Mouse (Mus musculus) thymus, postnatal 25 days (tissue): ENCODE measurements around the gene Cox14.
A peak's percentile ranks its signal among the peaks of the same experiment; 100 is the strongest.
"Not testable (repeated sequence)": the region's sequence is repeated elsewhere in the genome, so short reads cannot be mapped to it uniquely, and the experiment has no call there.

ENCODE experiments used
- DNase-seq: peaks from one replicate; pipeline ENCODE4 v3.0.0; 2022

The Cox14 gene

DNA sequence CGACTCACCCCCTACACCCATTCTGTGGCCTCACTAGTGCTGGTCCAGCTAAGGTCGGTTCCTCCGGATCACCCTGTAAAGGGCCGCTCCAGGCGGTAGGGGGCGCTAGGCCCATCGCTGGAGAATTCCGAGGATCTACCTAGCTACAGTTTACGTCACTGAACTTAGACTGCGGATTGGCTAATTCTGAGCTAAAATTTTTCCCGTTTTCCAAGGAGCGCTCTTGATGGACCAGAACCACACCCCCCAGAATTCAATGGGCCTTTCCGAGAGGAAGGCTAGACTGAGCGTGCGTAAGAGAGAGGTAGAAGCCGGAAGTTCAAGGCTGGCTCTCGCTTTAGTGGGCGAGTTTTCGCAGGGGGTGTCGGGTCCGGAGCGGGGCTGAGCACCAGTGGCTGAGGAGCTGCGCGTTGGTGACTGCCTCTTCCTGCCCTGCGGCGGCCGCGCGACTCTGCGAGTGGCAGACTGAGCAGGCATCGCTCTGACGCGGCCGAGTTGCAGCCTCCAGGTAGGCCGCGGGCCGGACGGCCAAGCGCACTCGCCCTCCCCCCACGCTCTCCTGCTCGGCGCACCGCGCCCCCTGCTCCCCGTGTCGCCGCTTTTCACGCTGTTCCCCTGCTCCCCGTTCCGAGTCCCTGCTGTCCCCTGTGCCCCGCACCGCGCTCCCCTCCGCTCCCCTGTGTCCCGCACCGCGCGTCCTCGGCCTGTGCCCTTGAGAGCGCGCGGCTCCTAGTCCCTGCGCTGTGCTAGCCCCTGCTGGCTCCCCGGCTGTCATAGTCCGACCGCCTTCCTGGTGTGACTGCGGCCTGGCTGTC is at the start of gene Cox14:
Cox14 (plus strand) TSS at position 278 of the 815 bp plus-strand sequence.
- DNase-seq, result peak; percentile 92

GRCm38 (mm10) chr15:99677089-99677488 is 48.3 kb upstream of the Cox14 start:
- DNase-seq, result no peak

DNA sequence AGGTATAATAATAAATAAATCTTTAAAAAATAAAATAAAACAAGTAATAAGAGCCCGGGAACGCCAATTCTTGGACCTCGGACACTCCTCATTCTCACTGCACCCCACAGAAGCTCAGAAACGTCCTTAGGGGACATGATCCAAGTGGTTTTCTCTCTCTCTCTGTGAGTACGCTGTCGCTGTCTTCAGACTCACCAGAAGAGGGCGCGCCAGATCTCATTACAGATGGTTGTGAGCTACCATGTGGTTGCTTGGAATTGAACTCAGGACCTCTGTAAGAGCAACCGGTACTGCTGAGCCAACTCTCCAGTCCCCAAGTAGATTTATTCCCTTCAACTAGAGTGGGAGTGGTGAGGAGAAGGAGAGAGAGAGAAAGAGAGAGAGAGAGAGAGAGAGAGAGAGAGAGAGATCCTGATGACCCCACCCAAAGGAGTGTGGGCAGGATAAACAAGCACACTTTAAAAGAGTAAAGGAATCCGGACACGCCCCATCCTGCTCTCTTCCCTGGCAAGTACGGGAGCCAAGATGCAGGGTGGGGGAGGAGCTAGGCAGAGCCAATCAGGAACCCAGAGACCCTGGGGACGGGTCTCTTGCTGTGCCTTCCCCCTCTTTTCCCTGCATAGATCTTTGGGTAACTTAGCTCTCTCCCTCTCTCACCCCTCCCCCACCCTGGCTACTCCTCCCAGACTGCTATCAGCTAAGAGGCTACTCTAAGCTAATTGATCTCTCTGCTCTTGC is 47.2 kb upstream of the Cox14 start:
- DNase-seq, result peak; percentile 53

DNA sequence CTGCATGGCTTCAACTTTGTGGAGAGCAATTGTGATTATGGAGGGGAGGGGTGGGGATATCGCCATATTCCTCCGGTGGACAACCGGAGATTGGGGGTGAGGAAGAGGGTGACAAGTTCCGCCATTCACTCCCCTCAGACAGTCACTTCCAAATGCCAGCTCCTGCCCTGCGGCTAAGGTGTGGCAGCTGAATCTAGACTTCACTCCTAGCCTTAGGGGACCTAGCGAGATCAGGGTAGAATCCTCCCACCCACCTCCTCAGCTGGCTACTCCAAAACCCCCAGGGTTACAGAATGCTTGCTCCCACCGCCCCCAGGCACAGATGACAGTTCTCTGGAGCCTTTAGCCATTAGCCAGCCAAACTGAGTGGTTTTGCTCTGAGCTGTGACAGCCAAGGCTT is 46.4 kb upstream of the Cox14 start:
- no peak for DNase-seq

DNA sequence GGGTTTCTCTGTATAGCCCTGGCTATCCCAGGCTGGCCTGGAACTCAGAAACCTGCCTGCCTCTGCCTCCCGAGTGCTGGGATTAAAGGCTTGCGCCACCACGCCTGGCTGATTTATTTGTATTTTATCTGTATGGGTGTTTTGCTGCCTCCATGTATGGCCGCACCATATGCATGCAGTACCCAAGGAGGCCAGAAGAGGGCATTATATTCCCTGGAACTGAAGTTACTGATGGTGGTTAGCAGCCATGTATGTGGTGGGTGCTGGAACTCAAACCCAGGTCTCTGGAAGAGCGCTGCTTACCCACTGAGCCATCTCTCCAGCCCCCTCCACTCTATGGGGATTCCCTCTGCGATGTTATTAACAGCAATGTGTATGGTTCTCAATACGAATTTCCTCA is 42.5 kb upstream of the Cox14 start:
- peak; percentile 33 for DNase-seq

DNA sequence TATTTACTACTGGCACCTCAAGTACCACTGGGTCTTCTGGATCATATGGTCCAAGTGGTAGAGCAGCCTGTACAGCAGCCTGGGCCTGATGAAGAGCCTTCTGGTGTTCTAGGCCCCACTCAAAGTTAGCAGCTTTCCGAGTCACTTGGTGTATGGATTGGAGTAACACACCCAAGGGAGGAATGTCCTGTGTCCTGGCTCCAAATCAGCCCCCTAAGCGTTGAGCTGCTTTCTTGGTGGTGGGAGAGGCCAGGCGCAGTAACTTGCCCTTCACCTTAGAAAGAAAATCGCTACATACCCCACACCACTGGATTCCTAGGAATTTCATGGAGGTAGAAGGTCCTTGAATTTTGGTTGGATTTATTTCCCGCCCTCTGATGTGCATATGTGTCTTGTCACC is 41.3 kb upstream of the Cox14 start:
- no peak for DNase-seq

DNA sequence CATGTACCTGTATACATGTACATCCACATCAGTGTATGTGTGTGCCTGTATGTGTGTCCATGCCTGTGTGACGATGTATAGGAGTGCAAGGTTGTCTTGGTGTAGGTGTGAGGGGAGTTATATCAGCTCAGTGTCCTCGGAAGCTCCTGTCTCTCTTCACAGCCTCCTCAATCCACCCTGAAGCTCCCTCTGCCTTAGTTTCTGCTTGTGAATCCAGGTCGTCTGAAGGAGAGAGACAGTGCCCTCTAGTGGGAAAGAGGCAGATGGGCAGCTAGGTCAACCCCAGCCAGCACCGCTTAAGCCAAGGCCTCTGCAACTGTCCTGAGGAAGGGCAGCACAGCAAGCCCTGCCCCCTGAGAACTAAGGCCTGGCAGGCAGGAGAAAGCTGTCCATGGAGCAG is 36.7 kb upstream of the Cox14 start:
- peak; percentile 35 for DNase-seq

DNA sequence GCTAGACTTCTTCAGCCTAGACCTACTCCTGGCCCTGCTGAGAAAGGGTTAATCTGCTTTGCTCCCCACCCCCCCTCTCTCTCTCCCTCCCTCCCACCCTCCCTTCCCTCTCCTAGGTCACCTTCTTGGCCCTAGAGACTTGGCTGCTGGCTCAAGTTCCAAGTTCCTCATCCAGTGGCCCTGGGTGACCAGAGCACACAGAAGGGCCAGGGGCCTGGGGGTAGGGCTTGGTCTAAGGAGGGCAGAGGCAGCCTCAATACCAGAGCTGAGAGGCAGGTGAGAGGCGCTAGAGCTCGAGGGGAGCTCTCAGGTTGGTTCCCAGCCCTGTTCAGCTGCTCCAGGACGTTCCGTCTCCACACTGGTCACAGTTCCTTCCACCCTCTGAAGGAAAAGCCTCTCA is 34.5 kb upstream of the Cox14 start:
- DNase-seq, result no peak

- DNase-seq, result no peak
Measured at GRCm38 (mm10) chr15:99691976-99692375, 33.4 kb upstream of the Cox14 start.

- DNase-seq, result no peak
Measured at GRCm38 (mm10) chr15:99697309-99697708, 28.1 kb upstream of the Cox14 start.

GRCm38 (mm10) chr15:99698533-99699085 is 26.8 kb upstream of the Cox14 start:
- DNase-seq, result no peak

GRCm38 (mm10) chr15:99699715-99700114 is 25.7 kb upstream of the Cox14 start:
- DNase-seq, result no peak

GRCm38 (mm10) chr15:99700219-99701106 is 25.0 kb upstream of the Cox14 start:
- DNase-seq, result no peak

DNA sequence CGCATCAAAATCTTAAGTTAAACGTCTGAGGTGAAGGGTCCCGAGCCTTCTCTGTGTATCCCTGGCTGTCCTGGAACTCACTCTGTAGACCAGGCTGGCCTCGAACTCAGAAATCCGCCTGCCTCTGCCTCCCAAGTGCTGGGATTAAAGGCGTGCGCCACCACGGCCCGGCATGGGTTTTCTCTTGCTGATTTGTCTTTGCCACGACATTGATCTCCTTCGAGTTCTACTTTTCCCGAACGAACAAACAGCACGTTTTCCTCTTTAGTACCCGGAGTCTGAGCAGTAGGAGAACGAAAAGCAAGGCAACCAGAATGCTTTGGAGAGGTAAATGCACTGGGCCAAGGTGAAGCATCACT is 23.8 kb upstream of the Cox14 start:
- not testable (repeated sequence) for DNase-seq

- DNase-seq, result peak; percentile 95
Measured at GRCm38 (mm10) chr15:99701999-99702900, 23.2 kb upstream of the Cox14 start, which contains the start of gene Smarcd1. Gene Smarcd1, plus strand, starts transcription at chr15:99702129.

- DNase-seq, result no peak
Measured at GRCm38 (mm10) chr15:99703104-99703503, 22.3 kb upstream of the Cox14 start.

GRCm38 (mm10) chr15:99703676-99704040 is 21.8 kb upstream of the Cox14 start:
- DNase-seq, result no peak

GRCm38 (mm10) chr15:99704041-99704681 is 21.3 kb upstream of the Cox14 start:
- DNase-seq, result no peak

- DNase-seq, result no peak
Measured at GRCm38 (mm10) chr15:99704881-99705280, 20.5 kb upstream of the Cox14 start.

- peak; percentile 49 for DNase-seq
Measured at GRCm38 (mm10) chr15:99705440-99706048, 19.9 kb upstream of the Cox14 start, which contains the start of gene Gm17349. Gene Gm17349, minus strand, starts transcription at chr15:99705490.

GRCm38 (mm10) chr15:99708176-99708575 is 17.2 kb upstream of the Cox14 start:
- no peak for DNase-seq
